Mouse (Mus musculus) testis, postnatal 14 days (tissue): ENCODE results near the gene Gm13306.
"Not testable (repeated sequence)": the region's sequence is repeated elsewhere in the genome, so short reads cannot be mapped to it uniquely, and the experiment has no call there.

Source experiments
- DNase-seq: peaks from one replicate; pipeline ENCODE4 v3.0.0; 2021; ENCODE audit warnings: low spot score

Gm13306 gene

GRCm38 (mm10) chr4:42153136-42153535 lies at the start of gene Gm13306:
Gene Gm13306, plus strand, starts transcription at chr4:42153436.
- not testable (repeated sequence) for DNase-seq

GRCm38 (mm10) chr4:42114517-42114916 lies 38.7 kb upstream of the Gm13306 start, which contains the start of gene Gm13304:
Gene Gm13304, plus strand, starts transcription at chr4:42114817.
- DNase-seq = not testable (repeated sequence)

- not testable (repeated sequence) for DNase-seq
Observed at GRCm38 (mm10) chr4:42168503-42168902, 15.3 kb downstream of the Gm13306 start, which contains the start of gene Gm13305. Gene Gm13305, minus strand, starts transcription at chr4:42168603.

GRCm38 (mm10) chr4:42178243-42178642 lies 25.0 kb downstream of the Gm13306 start:
- DNase-seq = not testable (repeated sequence)

- not testable (repeated sequence) for DNase-seq
Observed at GRCm38 (mm10) chr4:42183234-42184197, 30.3 kb downstream of the Gm13306 start.

GRCm38 (mm10) chr4:42184324-42184979 lies 31.2 kb downstream of the Gm13306 start:
- not testable (repeated sequence) for DNase-seq

- not testable (repeated sequence) for DNase-seq
Observed at GRCm38 (mm10) chr4:42184980-42185372, 31.7 kb downstream of the Gm13306 start.
